Mouse (Mus musculus) lung, postnatal 25 days (tissue): ENCODE results near the gene Apol7a.

Experiments used
- DNase-seq: peaks from one replicate; pipeline ENCODE4 v3.0.0; 2022; ENCODE audit warnings: low spot score

The Apol7a gene

DNA sequence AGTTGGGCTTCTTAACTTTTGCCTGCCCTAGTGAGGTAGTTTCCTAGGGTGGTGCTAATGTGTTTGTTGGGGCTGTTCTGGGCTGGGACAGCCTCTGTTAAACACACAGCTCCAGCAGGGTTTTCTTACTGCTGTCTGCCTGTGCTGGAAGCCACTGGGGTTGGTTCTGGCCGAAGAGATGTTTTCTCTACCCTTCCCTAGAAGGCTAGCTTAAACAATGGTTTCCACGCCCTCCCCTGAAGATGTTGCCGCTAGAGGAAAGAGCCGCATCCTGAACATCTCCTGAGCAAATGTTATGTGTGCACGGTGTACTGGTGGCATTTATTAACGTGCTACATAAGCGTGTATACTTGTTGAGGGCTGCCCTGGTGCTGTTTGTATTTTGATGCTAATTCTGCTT lies 50.8 kb downstream of the Apol7a start:
- DNase-seq, result no peak

DNA sequence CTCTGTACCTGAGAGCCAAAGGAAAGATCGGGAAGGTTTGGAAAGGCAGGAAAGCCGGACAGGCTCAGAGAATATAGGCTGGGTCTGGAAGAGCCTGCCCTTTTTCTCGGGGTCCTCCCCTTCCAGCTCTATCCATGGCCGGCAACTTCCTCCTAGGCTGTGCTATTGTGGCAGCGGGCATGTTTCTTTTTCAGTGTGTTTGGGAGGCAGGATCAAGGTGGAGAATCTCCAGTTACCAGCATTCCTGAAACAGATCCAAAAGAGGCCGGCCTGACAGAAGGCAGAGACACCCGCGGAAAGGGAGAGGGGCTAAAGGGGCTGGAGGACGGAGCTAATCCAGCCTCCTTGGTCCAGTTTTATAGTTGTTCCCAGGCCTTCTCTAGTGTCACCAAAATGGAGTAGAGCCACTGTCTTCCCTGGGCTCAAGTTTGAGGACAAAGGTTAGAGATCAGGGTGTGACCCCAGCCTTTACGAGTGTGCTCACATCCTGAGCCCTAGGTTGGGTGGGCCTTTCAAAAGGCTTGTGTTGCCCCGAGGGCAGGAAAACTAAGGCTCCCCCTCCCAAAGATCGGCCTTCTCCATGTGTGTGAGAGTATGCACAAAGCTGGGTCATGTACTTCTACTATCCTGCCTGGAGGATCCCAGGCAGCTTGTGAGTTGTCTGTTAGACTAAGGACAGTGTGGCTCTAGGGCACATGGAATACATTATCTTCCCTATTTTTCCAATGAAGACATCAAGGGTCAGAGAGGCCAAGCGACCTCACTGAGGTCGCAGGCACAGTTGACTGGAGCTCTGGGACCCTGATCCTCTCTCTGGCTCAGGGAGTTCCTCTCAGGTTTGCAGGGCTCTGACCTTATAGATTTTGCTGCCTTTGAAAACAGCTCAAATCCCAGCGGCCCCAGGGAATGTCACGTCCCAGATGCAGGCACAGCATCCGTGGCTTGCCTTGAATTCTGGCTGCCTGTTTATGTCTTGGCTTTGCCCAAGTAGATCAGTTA lies 54.5 kb downstream of the Apol7a start:
- DNase-seq, result no peak

DNA sequence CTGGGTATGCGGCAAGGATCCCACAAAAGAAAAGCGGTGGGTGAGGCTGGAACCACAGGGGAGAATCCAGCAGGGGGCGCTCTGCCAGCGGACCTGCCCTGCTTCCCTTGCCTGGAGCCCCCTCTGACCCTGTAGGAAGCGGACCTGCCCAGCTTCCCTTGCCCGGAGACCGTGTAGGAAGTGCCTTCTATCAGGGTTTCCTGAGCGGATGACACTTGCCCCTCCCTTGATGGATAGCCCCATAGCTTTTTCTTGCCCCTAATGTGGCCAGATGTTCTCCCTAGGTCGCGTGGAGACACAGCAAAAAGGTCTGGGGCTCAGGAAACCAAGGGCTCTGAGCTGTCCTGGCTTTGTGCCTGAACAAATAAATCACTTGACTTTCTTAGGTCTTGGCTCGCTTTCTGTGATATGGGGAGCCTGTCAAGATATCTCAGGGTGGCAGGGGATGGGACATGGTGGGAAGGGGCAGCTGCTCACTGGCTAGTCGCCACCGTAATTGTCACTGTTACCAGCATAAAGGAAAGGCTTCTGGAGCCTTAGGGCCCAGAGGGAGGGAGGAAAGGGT lies 55.3 kb downstream of the Apol7a start:
- DNase-seq, result peak; percentile 81

DNA sequence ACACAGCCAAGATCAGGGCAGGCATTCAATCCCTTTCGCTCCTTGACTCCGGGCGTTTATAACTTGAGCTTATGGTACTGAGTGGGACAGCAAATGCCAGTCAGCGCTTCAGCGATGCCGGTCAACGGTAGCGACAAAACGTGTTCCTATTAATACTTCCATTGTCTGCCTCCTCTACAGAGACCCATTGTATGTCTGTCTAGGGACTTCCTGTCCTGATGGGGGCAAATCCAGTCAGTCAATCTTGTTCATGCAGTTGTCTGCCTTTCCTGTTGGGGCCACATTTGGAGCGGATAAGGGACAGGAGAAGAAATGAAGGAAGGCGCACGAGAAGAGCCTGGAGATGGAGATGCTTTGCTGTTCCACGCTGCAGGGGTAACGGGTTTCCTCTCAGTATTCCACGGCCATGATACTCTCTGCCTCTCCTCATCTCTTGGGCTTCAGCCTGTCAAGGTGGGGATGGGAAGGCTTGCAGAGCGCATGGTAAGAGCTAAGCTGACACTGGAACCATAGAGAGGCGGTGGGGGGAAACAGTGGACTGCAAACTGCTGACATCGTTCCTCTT lies 55.9 kb downstream of the Apol7a start:
- no peak for DNase-seq

DNA sequence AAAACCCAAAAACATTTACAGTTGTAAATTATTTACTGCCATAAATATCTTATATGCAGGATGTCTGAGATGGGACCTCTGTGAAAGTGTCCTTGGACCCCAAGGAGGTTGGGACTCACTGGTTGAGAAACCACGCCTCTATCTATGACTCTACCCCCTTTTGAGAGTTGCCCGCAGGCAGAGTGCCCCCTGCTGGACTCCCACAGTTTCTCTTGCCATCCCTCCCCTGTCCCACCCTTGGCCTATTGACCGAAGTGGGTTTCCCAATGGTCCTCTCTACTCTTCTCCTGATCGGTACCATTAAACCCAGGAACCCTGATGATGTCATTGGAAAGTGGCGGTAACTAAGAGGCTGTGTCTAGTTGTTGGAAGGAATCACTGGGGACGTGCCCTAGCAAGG lies 56.9 kb downstream of the Apol7a start:
- DNase-seq, result no peak

DNA sequence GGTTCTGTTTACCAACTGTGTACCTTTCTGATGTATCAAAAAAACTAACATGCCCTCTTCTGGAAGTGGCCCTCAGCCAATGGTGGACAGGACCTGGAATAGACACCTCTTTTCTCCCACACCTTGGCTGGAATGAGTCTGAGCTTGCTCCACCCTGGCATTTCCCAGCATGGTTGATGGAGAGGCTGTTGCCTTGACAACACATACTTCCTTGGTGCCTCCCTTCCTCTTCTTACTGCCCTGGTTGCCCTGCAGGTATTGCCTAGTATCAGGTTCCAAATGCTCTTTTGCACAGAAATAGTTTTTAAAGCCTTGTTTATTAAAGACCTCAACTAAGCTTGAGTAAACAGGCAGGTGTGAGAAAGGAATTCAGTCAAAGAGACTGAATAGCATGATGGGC lies 58.3 kb downstream of the Apol7a start:
- DNase-seq, result peak; percentile 33

DNA sequence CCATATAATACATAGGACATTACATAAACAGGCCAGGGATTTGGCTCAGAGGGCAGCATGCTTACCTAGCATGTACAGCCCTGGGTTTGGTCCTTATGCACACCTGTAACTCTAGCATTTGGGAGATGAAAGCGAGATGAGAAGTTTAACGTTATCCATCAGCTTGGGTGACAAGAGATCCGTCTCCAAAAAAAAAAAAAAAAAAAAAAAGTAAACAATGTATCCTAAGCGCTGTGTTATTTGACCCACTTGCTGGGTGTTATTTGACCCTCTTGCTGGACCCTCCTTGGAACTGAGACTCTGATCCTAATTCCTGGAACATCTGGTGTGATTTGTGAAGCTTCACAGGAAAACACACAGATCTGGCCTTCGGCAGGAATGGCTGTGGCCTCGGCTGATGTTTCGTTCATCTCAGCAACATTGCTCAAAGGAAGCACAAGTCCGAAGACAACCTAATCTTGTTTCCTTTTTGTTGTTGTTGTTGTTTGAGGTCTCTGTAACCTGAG lies 59.9 kb downstream of the Apol7a start:
- DNase-seq, result no peak

DNA sequence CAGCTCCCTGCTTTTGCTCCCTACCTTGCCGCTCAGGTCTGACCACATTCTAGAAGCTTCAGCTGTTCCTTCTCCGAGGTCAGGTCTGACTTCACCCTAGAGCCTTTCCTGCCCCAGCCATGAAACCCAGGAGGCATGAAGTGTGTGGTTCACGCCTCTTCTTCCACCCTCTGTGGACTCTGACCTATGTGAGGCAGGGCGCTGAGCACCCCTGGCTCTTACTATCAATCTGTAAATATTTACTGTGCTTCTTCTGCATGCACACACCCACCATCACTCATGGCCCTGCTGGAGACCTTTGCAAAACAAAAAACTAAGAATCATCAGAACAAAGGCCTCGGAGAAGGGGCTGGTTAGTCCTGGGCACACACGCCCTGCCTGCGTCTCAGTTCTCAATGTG lies 60.5 kb downstream of the Apol7a start:
- peak; percentile 39 for DNase-seq
